Mouse (Mus musculus): ENCODE results near the gene Tap2. TPM values are rescaled to one million over a fixed set of nuclear protein-coding genes. Genes with fewer than 3 reads are reported as not detected.

Gene Tap2
- total RNA-seq, 2 experiments from 2014 or later: 4.1 to 6.6 TPM

GRCm38 (mm10) chr17:34194723-34195122, 8.6 kb upstream of the Tap2 start:
- DNase-seq (ENCODE audit: low spot score): no peak

GRCm38 (mm10) chr17:34196491-34196890, 6.8 kb upstream of the Tap2 start:
- no peak for DNase-seq (ENCODE audit: low spot score)

- DNase-seq (ENCODE audit: low spot score): peak; percentile 94
Observed at GRCm38 (mm10) chr17:34196941-34197894, 6.1 kb upstream of the Tap2 start, which contains the start of gene Psmb8. Psmb8 (plus strand) TSS chr17:34197721.

- DNase-seq (ENCODE audit: low spot score): peak; percentile 55
Observed at GRCm38 (mm10) chr17:34197904-34198520, 5.3 kb upstream of the Tap2 start.

GRCm38 (mm10) chr17:34198521-34198912, 4.8 kb upstream of the Tap2 start:
- no peak for DNase-seq (ENCODE audit: low spot score)

- DNase-seq (ENCODE audit: low spot score): no peak
Observed at GRCm38 (mm10) chr17:34199050-34199619, 4.2 kb upstream of the Tap2 start.

- DNase-seq (ENCODE audit: low spot score): no peak
Observed at GRCm38 (mm10) chr17:34200047-34200446, 3.3 kb upstream of the Tap2 start.

- no peak for DNase-seq (ENCODE audit: low spot score)
Observed at GRCm38 (mm10) chr17:34200772-34201505, 2.4 kb upstream of the Tap2 start.

GRCm38 (mm10) chr17:34201506-34202055, 1.7 kb upstream of the Tap2 start:
- DNase-seq (ENCODE audit: low spot score): no peak

GRCm38 (mm10) chr17:34202760-34203442, 426 bp upstream of the Tap2 start:
- no peak for DNase-seq (ENCODE audit: low spot score)

- peak; percentile 91 for DNase-seq (ENCODE audit: low spot score)
Observed at GRCm38 (mm10) chr17:34204303-34205010, 1.1 kb downstream of the Tap2 start.

- peak; percentile 58 for DNase-seq (ENCODE audit: low spot score)
Observed at GRCm38 (mm10) chr17:34205021-34205745, 1.9 kb downstream of the Tap2 start.

- no peak for DNase-seq (ENCODE audit: low spot score)
Observed at GRCm38 (mm10) chr17:34205746-34206176, 2.4 kb downstream of the Tap2 start.

GRCm38 (mm10) chr17:34206731-34207130, 3.4 kb downstream of the Tap2 start:
- no peak for DNase-seq (ENCODE audit: low spot score)

- no peak for DNase-seq (ENCODE audit: low spot score)
Observed at GRCm38 (mm10) chr17:34207456-34207855, 4.1 kb downstream of the Tap2 start.

- no peak for DNase-seq (ENCODE audit: low spot score)
Observed at GRCm38 (mm10) chr17:34207866-34208265, 4.5 kb downstream of the Tap2 start.

- no peak for DNase-seq (ENCODE audit: low spot score)
Observed at GRCm38 (mm10) chr17:34208421-34208820, 5.1 kb downstream of the Tap2 start.

GRCm38 (mm10) chr17:34209680-34210079, 6.4 kb downstream of the Tap2 start:
- no peak for DNase-seq (ENCODE audit: low spot score)

- DNase-seq (ENCODE audit: low spot score): no peak
Observed at GRCm38 (mm10) chr17:34210599-34210998, 7.3 kb downstream of the Tap2 start.
